8 mouse cellular contexts compared by ENCODE assay signal in the genomic region with DNA sequence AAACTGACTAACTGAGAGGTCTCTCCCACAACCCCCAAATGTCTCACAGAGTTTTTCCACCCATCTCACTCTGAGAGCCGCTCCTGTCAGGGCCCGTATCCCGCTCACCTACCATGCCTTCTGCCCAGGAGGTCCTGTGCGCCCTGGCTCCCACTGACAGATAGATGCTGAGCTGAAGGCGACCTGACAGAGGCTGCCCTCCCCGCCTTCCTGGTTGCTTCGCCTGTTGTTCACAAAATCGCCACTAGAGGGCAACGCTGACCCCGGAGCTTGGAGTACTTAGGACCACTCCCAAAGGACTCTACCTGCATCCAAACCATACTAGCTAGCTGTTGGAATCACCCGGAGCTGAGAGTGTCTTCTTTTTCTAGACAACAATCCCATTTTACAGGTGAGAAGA. TPM values are rescaled to one million over a fixed set of nuclear protein-coding genes. Genes with fewer than 3 reads are reported as not detected.
DNase-seq lines count a peak whose midpoint lies in the region; ATAC-seq lines count a peak whose summit lies in the region.

No protein-coding gene starts in this region.

- H3K4me1 ChIP-seq in intestine, embryonic 14.5 days (replicated peaks; ENCODE audit: control insufficient read depth, insufficient read depth, low read length) = no peaks in the 10 kb centered on the region
- H3K4me1 ChIP-seq in limb, embryonic 11.5 days (ENCODE audit: control insufficient read depth, insufficient read depth, low read length) = no peaks in the 10 kb centered on the region

- peak; percentile 70; the same call in 1 of the 2 replicates for ATAC-seq in intestine, embryonic 14.5 days (replicated peaks; ENCODE audit: low FRiP score, low TSS enrichment, low read depth)
- no peak for ATAC-seq in limb, embryonic 11.5 days (ENCODE audit: insufficient number of reproducible peaks, low FRiP score, low TSS enrichment, low read depth)

- WGBS in intestine, embryonic 14.5 days = 3% methylated on average over 11 of the region's 11 CpGs
- 5% methylated on average over 11 of the region's 11 CpGs for WGBS in limb, embryonic 11.5 days

- H3K4me2 ChIP-seq in intestine, embryonic 14.5 days (ENCODE audit: low read length) = no peak overlapping the region
- H3K4me2 ChIP-seq in limb, embryonic 11.5 days (ENCODE audit: low read depth, severe bottlenecking) = no peak overlapping the region

- no peak overlapping the region for H3K4me3 ChIP-seq in intestine, embryonic 14.5 days (ENCODE audit: low read depth, low read length)
- H3K4me3 ChIP-seq in limb, embryonic 11.5 days (ENCODE audit: low read depth, low read length) = no peak overlapping the region

- no peak overlapping the region for H3K27ac ChIP-seq in intestine, embryonic 14.5 days (ENCODE audit: low read depth)
- no peak overlapping the region for H3K27ac ChIP-seq in limb, embryonic 11.5 days (replicated peaks; ENCODE audit: low read depth, low read length)

- no peaks in the 10 kb centered on the region for H3K36me3 ChIP-seq in intestine, embryonic 14.5 days (ENCODE audit: control insufficient read depth, insufficient read depth, low read length)
- no peaks in the 10 kb centered on the region for H3K36me3 ChIP-seq in limb, embryonic 11.5 days (ENCODE audit: control insufficient read depth, insufficient read depth, low read length)

- peak; percentile 73 for DNase-seq in layer of hippocampus, adult 11-12 months (ENCODE audit: low spot score)
- DNase-seq in layer of hippocampus, adult 9-10 months (ENCODE audit: low spot score) = no peak
- peak; percentile 71 for DNase-seq in cerebellum, adult 9-10 months
- DNase-seq in frontal cortex, postnatal 14 days (ENCODE audit: low spot score in 2 of 2) = peak; percentile 36 to 69
- peak; percentile 95 for DNase-seq in intestine, embryonic 14.5 days (ENCODE audit: low spot score)
- DNase-seq in limb, embryonic 11.5 days (ENCODE audit: low spot score) = peak; percentile 90
- peak; percentile 85 for DNase-seq in naive thymus-derived CD4-positive, alpha-beta T cell, adult 2 months (ENCODE audit: low read depth)
- DNase-seq in spleen, postnatal 36 days (ENCODE audit: low spot score in 2 of 2) = peak; percentile 49 to 56

- no peak overlapping the region for H3K9ac ChIP-seq in intestine, embryonic 14.5 days (ENCODE audit: low read length)
- H3K9ac ChIP-seq in limb, embryonic 11.5 days (ENCODE audit: low read length) = no peak overlapping the region

- H3K9me3 ChIP-seq in intestine, embryonic 14.5 days (ENCODE audit: control insufficient read depth, low read length) = no peaks in the 10 kb centered on the region
- no peaks in the 10 kb centered on the region for H3K9me3 ChIP-seq in limb, embryonic 11.5 days (ENCODE audit: control insufficient read depth, low read length)

- H3K27me3 ChIP-seq in intestine, embryonic 14.5 days (replicated peaks; ENCODE audit: control insufficient read depth, insufficient read depth, low read length) = no peaks in the 10 kb centered on the region
- no peaks in the 10 kb centered on the region for H3K27me3 ChIP-seq in limb, embryonic 11.5 days (ENCODE audit: control insufficient read depth, insufficient read depth, low read length)

RNA-seq across cellular contexts. Expression of gene Ncl, which starts 30.0 kb away (rescaled TPM):
- polyA plus RNA-seq in intestine, embryonic 14.5 days (2014; fragmentation: Nextera tagmentation; extraction: Ambion mirVana) = 423 and 436 TPM in 2 replicates
- polyA plus RNA-seq in limb, embryonic 11.5 days (2014; fragmentation: Nextera tagmentation; extraction: Ambion mirVana) = 483 and 544 TPM in 2 replicates

RNA-seq across cellular contexts. Expression of gene Nmur1, which starts 36.8 kb away (rescaled TPM):
- not detected in 2 replicates for polyA plus RNA-seq in intestine, embryonic 14.5 days (2014; fragmentation: Nextera tagmentation; extraction: Ambion mirVana)
- 0.12 and 0.40 TPM in 2 replicates for polyA plus RNA-seq in limb, embryonic 11.5 days (2014; fragmentation: Nextera tagmentation; extraction: Ambion mirVana)

RNA-seq across cellular contexts. Expression of gene Tex44, which starts 36.9 kb away (rescaled TPM):
- not detected in 2 replicates for polyA plus RNA-seq in intestine, embryonic 14.5 days (2014; fragmentation: Nextera tagmentation; extraction: Ambion mirVana)
- not detected in 2 replicates for polyA plus RNA-seq in limb, embryonic 11.5 days (2014; fragmentation: Nextera tagmentation; extraction: Ambion mirVana)
